In the genomic region with DNA sequence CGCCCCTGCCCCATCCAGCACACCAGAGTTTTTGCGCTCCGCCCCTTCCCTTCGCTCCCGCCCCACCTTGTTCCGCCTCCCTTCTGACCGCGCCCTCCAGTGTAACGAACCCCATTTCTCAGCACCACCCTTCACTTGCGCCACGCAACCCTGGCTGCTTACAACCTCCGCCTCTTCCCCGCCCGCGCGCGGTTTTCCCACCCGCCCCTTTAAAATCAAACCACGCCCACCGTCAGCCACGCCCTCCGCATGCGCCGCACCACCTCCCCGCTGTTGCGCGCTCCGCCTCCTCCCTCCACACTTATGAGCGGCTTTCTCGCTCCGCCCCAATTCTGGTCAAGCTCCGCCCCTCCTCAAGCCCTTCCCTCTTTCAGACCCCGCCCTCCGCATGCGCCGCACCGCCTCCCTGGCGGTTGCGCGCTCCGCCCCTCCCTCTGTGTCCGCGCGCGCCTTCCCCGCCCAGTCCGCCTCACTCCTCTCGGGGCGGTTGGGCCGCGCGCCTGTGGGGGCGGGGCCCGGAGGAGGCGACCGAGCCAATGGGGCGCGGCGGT, we compare ENCODE assay signal across 8 mouse cellular contexts. TPM values are rescaled to one million over a fixed set of nuclear protein-coding genes. Genes with fewer than 3 reads are reported as not detected.
DNase-seq lines count a peak whose midpoint lies in the region; ATAC-seq and TF ChIP-seq lines count a peak whose summit lies in the region.

A gene (plus strand): TSS at position 476 of the 551 bp plus-strand sequence.

- TF ChIP-seq POLR2A in heart, adult 2 months (IDR thresholded peaks at IDR 0.05; ENCODE audit: insufficient read depth, low read depth, low read length) = no peak

- H3K4me3 ChIP-seq in embryonic facial prominence, embryonic 14.5 days (ENCODE audit: low read depth, low read length) = peak within 1 kb of the TSS; percentile 88
- H3K4me3 ChIP-seq in heart, adult 2 months = peak within 1 kb of the TSS; percentile 78
- peak within 1 kb of the TSS; percentile 94 for H3K4me3 ChIP-seq in limb, embryonic 13.5 days
- H3K4me3 ChIP-seq in midbrain, embryonic 16.5 days (ENCODE audit: low read depth, low read length) = peak within 1 kb of the TSS; percentile 90

- TF ChIP-seq EP300 in heart, adult 2 months (IDR thresholded peaks at IDR 0.05; ENCODE audit: insufficient read depth, low read depth, low read length) = peak; percentile 52; the same call in 1 of the 2 replicates

- peaks cover 2% of the 10 kb centered on the region for H3K79me2 ChIP-seq in heart, adult 2 months (replicated peaks; ENCODE audit: control insufficient read depth, insufficient read depth, low read length)

- DNase-seq in 3T3-L1 (ENCODE audit: low read depth, low spot score) = peak; percentile 98
- DNase-seq in adrenal gland, postnatal 4 days (ENCODE audit: low spot score in 2 of 2) = peak; percentile 97
- DNase-seq in embryonic facial prominence, embryonic 14.5 days (ENCODE audit: low spot score) = peak; percentile 99
- peak; percentile 99 for DNase-seq in heart, adult 2 months
- DNase-seq in kidney, adult 8-10 months = peak; percentile 98
- DNase-seq in spleen, postnatal 10 days (ENCODE audit: low spot score in 2 of 2) = peak; percentile 99 to 100

- no peak for TF ChIP-seq CTCF in heart, adult 2 months (IDR thresholded peaks at IDR 0.05)

- peak; percentile 98 for ATAC-seq in embryonic facial prominence, embryonic 14.5 days (ENCODE audit: low read depth)
- peak; percentile 99 for ATAC-seq in limb, embryonic 13.5 days (ENCODE audit: low FRiP score, low read depth)
- peak; percentile 96 for ATAC-seq in midbrain, embryonic 16.5 days

- H3K4me1 ChIP-seq in embryonic facial prominence, embryonic 14.5 days (ENCODE audit: control insufficient read depth, insufficient read depth, low read length) = peaks cover 6% of the 10 kb centered on the region; the same call in 1 of the 2 replicates
- peaks cover 2% of the 10 kb centered on the region; the same call in 1 of the 2 replicates for H3K4me1 ChIP-seq in heart, adult 2 months (ENCODE audit: control insufficient read depth, insufficient read depth, low read length)
- H3K4me1 ChIP-seq in limb, embryonic 13.5 days = peaks cover 10% of the 10 kb centered on the region
- H3K4me1 ChIP-seq in midbrain, embryonic 16.5 days (ENCODE audit: control insufficient read depth, insufficient read depth, low read length) = peaks cover 9% of the 10 kb centered on the region

- H3K9ac ChIP-seq in embryonic facial prominence, embryonic 14.5 days (ENCODE audit: low read depth, low read length) = peak within 1 kb of the TSS; percentile 86
- peak within 1 kb of the TSS; percentile 99 for H3K9ac ChIP-seq in heart, adult 2 months (ENCODE audit: low read depth, low read length)
- H3K9ac ChIP-seq in limb, embryonic 13.5 days = peak within 1 kb of the TSS; percentile 94
- peak within 1 kb of the TSS; percentile 81 for H3K9ac ChIP-seq in midbrain, embryonic 16.5 days (ENCODE audit: low read depth, low read length)

- peak within 1 kb of the TSS; percentile 55 for H3K27ac ChIP-seq in embryonic facial prominence, embryonic 14.5 days (replicated peaks; ENCODE audit: low read depth, low read length)
- H3K27ac ChIP-seq in heart, adult 2 months = peak within 1 kb of the TSS; percentile 59
- H3K27ac ChIP-seq in limb, embryonic 13.5 days = peak within 1 kb of the TSS; percentile 52; the same call in 1 of the 2 replicates
- peak within 1 kb of the TSS; percentile 50 for H3K27ac ChIP-seq in midbrain, embryonic 16.5 days (ENCODE audit: low read length)

- WGBS in embryonic facial prominence, embryonic 14.5 days = 1% methylated on average over 52 of the region's 59 CpGs
- WGBS in heart, adult 2 months = 1% methylated on average over 52 of the region's 59 CpGs
- 1% methylated on average over 47 of the region's 59 CpGs for WGBS in limb, embryonic 13.5 days
- under 1% methylated on average over 56 of the region's 59 CpGs for WGBS in midbrain, embryonic 16.5 days

- intact Hi-C loops in heart, adult 2 months (cut with DNase I) = loop anchor here (5.0 kb wide), 2 partner anchors 34 to 231 kb away; a partner anchor contains a TSS

- 0 out of 2 replicates have a peak, but pooled peaks cover 3% of the 10 kb centered on the region for H3K36me3 ChIP-seq in embryonic facial prominence, embryonic 14.5 days (ENCODE audit: control insufficient read depth, insufficient read depth, low read length)
- H3K36me3 ChIP-seq in heart, adult 2 months (ENCODE audit: control insufficient read depth, insufficient read depth, low read length) = no peaks in the 10 kb centered on the region
- H3K36me3 ChIP-seq in limb, embryonic 13.5 days = peaks cover 10% of the 10 kb centered on the region
- H3K36me3 ChIP-seq in midbrain, embryonic 16.5 days (ENCODE audit: control insufficient read depth, insufficient read depth, low read length) = no peaks in the 10 kb centered on the region

- no peaks in the 10 kb centered on the region for H3K27me3 ChIP-seq in embryonic facial prominence, embryonic 14.5 days (replicated peaks; ENCODE audit: control insufficient read depth, insufficient read depth, low read length)
- no peaks in the 10 kb centered on the region for H3K27me3 ChIP-seq in heart, adult 2 months (ENCODE audit: control insufficient read depth, insufficient read depth, low read length)
- no peaks in the 10 kb centered on the region for H3K27me3 ChIP-seq in limb, embryonic 13.5 days
- no peaks in the 10 kb centered on the region for H3K27me3 ChIP-seq in midbrain, embryonic 16.5 days (ENCODE audit: control insufficient read depth, insufficient read depth, low read depth, low read length)

- H3K9me3 ChIP-seq in embryonic facial prominence, embryonic 14.5 days (ENCODE audit: control insufficient read depth, low read length) = no peaks in the 10 kb centered on the region
- H3K9me3 ChIP-seq in limb, embryonic 13.5 days = no peaks in the 10 kb centered on the region
- no peaks in the 10 kb centered on the region for H3K9me3 ChIP-seq in midbrain, embryonic 16.5 days (replicated peaks; ENCODE audit: control insufficient read depth, low read length, poor library complexity, severe bottlenecking)

- peak within 1 kb of the TSS; percentile 81 for H3K4me2 ChIP-seq in embryonic facial prominence, embryonic 14.5 days (ENCODE audit: low read depth, low read length)
- peak within 1 kb of the TSS; percentile 86 for H3K4me2 ChIP-seq in limb, embryonic 13.5 days (replicated peaks)
- H3K4me2 ChIP-seq in midbrain, embryonic 16.5 days (ENCODE audit: low read length) = peak within 1 kb of the TSS; percentile 84

RNA-seq across cellular contexts. Expression of the gene that starts here (rescaled TPM):
- total RNA-seq in adrenal gland, postnatal 4 days (2021) = 10 to 100 TPM; 28.0 to 31.6 TPM
- polyA plus RNA-seq in embryonic facial prominence, embryonic 14.5 days (2014; fragmentation: Nextera tagmentation; extraction: Ambion mirVana) = 24.8 and 25.4 TPM in 2 replicates
- total RNA-seq in heart, adult 2 months (2021) = 10 to 100 TPM; 14.3 to 17.9 TPM
- polyA plus RNA-seq in heart, adult 2 months (2012; rRNA removed) = 12.4 and 18.3 TPM in 2 replicates
- 26.9 and 28.7 TPM in 2 replicates for polyA plus RNA-seq in limb, embryonic 13.5 days (2015; fragmentation: Nextera tagmentation; extraction: Ambion mirVana)
- polyA plus RNA-seq in midbrain, embryonic 16.5 days (2015; fragmentation: Nextera tagmentation; extraction: Ambion mirVana) = 29.1 and 30.6 TPM in 2 replicates

Comparison
In these comparisons a context has a peak if more than half of its experiments do, and no peak if none do; other contexts are left out.
1. Peak in every context shown above with its lines: DNase-seq, ATAC-seq, H3K4me3 ChIP-seq and H3K27ac ChIP-seq.